Mouse (Mus musculus): ENCODE measurements around the gene Twf2.
"Not testable (repeated sequence)": the region's sequence is repeated elsewhere in the genome, so short reads cannot be mapped to it uniquely, and the experiment has no call there.

Gene Twf2

DNA sequence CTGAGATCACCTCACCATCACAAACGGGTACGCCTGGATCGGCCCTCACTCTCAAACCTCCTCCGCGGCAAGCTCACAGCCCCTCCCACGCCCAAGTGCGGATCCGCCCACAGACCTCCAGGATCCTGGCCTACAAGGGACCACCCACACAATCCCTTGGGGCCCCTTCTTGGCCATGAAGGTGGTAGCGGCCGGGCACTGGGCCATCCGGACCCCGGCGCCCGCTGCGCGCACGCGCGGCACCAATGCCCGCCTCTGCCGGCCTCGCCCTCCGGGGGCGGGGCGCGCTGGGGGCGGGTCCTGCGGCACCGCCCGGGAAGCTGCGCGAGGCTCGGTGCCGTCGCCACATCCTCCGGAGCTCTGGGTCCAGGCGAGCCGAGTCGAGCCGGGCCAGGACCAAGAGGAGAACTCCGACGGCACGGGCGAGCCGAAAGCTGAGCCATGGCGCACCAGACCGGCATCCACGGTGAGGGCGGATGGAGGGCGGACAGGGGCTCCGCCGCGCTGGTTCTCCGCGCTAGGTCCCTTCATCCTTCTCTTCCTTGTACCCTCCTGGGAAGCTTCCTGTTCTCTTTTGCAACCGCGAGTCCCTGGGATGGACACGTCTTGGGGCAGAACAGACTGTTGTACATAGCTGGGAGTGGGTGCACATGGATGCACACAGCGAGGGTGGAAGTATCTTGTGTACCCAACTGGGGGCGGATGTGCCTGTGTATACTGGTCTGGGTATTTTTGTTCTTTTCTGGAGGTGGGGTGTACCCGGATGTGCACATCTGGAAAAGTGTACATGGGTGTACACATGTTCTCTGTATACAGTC lies at the start of gene Twf2:
Gene Twf2, plus strand, starts transcription at position 290 of the 818 bp plus-strand sequence.
- peak; percentile 92 for DNase-seq

DNA sequence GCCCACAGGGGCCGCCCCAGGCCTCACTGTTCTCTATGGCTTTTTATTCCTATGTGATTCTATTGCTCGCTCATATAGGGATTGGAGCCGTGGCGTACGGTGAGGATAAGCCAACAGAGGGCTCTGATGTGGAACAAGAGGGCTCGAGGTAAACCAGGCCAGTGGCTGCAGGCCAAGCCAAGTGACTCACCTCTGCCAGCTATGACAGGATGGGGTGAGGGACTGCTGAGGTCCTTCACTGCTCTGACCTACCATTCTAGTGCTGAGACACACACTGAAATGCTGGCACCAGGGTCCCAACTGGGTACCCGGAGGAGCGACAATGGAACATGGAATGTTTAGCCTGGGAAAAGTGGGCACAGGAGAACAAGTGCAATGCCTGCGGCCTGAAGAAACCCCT lies 48.8 kb upstream of the Twf2 start:
- no peak for DNase-seq

DNA sequence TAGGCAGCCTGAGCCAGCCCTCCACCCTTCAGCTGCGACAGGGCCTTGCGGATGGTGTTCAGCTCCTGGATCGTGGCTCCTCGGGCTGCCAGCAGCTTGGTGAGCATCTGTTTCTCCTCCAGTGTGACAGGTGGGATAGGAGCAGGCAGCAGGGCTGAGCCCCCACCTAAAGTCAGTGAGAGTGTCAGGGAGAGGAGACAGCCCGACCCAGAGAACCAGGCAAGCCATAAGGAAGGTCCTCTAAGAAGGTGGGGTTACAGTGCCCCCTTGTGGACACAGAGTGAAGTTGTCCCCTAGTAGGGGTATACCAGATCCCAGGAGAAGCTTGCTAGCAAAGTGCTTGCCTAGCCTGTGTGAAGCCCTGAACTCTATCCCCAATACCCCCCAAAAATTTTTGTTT lies 46.5 kb upstream of the Twf2 start:
- no peak for DNase-seq

DNA sequence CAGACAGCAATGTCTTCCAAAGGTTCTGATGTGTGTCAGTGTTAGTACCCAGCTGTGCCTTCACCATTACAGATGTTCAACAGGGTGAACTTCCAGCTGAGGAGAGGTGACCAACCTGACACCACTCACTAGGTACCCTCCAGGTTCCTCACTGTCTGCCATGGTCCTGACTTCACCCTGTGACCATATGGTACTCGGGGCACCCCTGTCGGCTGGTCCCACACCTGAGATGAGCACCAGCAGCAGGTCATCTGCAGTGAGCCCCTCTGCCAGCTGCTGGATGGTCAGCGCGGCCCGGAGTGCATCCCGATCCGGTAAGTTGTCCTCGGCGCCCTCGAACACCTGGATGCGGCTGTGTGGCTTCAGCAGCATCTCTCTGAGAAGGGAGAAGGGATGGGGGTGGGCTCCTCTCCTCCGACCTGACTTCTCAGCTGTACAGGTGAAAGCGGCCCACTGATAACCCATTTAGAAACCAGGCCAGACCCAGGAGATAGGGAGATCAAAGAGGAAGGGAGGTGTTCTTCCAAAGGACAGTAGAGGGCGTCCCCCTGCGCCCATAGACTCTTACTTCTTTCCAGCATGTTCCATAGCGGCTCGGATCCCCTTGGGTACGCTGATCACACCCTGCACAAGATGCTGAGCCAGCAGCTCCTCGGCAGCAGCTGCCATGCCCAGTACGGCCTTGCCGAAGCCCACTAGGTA lies 45.8 kb upstream of the Twf2 start:
- DNase-seq, result no peak

DNA sequence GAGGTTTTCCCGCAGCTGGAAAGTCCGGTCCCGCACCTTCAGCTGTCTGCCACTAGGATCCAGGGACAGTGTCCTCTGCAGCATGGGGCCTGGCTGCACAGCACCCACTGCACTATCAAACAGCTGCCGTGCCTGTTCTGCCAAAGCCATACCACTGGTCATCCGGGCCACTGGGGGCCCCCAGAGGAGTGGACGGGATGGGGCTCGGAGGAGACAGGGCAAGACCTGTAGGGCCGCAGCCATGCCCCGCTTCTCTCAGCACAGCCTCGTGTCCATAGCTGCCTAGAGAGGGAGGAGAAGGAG lies 45.3 kb upstream of the Twf2 start:
- DNase-seq, result no peak

DNA sequence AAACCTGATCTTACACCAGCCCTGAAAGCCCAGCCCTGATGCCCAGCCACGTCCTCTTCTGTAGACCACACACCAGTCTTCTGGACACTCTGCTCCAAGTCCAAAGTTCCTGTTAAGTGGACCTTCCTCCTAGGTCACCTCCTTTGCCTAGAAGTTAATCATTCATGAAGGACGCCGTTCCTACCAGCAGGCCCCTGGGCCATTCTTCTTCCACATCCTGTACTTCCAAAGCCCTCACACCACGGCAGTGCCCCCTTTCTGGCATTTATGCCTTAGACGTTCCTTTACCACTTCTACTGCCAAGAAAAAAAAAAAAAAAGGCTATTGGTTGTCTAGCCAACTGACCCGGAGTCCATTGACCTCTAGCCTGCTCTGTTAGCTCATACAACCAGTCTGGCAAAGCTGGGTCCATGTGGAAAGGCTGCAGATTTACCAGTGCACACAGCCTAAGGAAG lies 44.8 kb upstream of the Twf2 start, which contains the start of gene Glyctk:
Gene Glyctk, minus strand, starts transcription at position 102 of the 455 bp plus-strand sequence.
- no peak for DNase-seq

DNA sequence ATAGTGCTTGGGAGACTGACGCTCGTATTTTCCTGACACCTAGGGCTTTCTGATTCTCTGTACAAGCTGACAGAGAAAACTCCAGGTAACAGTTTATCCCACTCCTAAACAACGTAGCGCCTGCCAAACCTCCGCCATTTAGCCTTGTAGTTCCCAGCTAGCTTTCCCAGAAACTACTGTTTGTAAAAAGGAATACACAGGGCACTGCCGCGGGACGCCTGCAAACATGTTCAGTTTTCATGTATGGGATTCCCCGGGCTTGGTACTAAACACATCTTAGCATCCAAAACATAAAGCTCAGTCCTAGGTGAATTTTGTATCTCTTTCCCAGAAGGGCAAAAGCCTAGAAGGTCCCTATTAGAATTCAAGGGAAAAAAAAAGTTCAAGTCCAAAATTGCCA lies 43.7 kb upstream of the Twf2 start:
- no peak for DNase-seq

DNA sequence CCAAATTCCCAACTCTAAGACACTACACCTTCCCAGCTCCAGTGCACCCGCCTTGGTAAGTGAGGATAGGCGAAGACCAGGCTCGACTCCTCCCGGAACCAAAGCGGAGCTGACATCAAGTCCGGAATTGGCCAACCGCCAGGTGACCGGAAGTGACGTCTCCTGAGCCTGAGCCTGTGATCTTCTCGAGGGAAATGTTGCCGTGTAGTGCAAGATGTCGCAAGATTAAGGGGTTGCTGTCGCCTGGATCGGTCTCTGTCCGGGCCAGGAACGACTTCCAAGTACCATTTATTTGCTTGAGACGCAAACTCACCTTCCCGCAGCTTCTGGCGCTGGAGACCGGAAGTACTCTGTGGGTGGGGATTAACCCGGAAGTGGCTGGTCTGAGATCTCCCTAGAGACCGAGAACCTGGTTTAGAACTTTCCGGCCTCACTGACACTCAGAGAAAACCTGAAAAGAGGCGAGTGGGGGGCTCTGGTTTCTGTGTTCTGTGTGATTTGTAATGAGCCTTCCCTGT lies 43.1 kb upstream of the Twf2 start:
- peak; percentile 93 for DNase-seq

DNA sequence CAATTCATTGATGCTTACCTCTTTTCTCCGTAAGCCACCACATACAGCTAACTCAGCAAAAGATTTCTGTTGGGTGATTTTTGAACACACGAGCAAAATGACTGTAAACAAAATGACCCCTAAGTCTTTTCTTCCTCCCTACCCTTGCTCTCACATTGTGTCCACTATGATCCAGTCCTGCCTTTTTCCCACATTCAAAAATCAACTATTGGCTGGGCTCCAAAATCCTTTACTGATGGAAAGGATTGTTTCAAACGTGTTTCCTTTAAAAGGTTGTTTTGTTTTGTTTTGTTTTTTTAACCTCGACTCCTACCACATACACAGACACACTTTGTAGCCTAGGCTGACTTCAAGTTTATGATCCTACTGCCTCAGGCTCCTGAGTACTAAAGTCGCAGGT lies 42.5 kb upstream of the Twf2 start:
- DNase-seq, result no peak

DNA sequence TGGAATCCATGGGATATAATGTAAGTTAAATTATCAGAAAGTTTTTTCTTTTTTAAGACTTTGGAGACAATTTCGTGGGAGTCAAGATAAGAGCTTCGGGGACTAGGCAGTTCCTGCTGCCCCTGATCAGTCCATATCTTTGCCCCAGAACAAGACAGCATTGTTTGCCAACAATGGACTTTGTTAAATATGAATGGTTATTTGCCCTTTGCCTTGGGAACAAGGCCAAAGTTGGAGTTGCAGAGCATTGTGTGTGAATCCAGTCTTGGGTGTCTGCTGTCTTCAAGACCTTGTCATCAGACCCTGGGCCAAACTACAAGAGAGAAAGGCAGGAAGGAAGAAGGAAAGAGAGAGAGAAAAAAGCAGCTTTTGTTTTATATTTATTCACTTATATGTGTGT lies 36.2 kb upstream of the Twf2 start:
- DNase-seq, result no peak

DNA sequence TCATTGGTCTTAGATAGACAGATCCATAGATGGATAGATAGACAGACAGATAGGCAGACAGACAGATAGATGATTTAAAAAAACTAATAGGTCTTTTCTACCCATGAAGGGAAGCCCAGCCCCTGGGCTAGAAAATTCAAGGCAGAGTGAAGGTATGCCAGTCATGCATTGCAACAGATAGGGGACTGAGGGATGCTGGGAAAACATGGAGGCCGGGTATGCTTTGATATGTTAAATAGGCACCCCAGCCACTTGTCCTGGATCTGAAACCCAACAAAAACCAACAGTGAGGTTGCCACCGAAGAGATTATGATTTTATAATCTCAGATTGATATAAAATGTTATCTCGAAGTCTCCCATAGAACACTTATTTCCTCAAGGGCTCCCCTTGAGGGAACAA lies 35.7 kb upstream of the Twf2 start:
- DNase-seq, result no peak

DNA sequence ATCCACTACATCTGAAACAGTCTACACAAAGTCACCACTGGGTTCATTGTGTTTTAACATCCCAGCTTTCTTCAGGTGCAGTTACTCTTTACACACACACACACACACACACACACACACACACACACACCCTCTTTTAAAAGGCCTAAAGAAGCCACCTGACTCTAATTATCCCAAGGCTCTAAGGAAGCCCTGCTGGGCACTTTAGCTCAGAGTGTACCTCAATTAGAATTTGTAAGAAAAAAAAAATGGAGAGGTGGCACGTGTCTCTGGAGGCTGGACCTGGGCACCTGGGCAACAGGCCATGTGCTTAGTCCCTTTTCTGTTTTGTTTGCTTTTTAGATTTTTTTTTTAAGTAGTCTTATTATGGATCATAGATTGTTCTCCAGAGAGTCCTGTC lies 35.2 kb upstream of the Twf2 start:
- DNase-seq, result no peak

DNA sequence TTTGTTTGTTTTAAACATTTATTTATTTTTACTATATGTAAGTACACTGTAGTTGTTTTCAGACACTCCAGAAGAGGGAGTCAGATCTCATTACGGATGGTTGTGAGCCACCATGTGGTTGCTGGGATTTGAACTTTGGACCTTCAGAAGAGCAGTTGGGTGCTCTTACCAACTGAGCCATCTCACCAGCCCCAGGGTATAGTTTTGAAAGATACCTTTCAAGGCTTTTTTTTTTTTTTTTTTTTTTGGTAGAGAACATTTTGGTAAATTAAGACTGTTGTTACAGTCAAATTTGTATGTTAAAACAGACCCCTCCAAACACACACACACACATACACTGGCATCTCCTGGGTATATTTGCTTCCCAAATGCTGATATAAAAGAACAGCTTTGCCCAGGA lies 33.9 kb upstream of the Twf2 start:
- not testable (repeated sequence) for DNase-seq

DNA sequence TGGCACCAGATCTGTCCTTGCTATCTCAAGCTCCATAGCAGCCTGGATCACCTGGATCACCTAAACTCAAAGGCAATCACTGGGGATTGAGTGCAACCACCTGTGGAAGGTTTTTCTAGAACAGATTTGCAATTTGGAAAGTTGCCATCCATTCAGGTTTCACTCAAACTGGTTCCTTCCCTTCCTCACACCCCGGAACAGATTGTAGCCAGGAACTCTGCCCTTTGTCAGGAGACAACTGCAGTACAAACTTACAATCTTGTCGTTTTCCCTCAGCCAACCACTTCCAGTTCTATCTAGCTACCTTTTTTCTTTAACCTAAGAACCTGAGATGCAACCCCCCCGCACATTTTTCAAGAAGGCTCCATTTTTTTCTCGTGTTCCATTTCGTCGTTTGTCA lies 33.0 kb upstream of the Twf2 start:
- DNase-seq, result no peak

DNA sequence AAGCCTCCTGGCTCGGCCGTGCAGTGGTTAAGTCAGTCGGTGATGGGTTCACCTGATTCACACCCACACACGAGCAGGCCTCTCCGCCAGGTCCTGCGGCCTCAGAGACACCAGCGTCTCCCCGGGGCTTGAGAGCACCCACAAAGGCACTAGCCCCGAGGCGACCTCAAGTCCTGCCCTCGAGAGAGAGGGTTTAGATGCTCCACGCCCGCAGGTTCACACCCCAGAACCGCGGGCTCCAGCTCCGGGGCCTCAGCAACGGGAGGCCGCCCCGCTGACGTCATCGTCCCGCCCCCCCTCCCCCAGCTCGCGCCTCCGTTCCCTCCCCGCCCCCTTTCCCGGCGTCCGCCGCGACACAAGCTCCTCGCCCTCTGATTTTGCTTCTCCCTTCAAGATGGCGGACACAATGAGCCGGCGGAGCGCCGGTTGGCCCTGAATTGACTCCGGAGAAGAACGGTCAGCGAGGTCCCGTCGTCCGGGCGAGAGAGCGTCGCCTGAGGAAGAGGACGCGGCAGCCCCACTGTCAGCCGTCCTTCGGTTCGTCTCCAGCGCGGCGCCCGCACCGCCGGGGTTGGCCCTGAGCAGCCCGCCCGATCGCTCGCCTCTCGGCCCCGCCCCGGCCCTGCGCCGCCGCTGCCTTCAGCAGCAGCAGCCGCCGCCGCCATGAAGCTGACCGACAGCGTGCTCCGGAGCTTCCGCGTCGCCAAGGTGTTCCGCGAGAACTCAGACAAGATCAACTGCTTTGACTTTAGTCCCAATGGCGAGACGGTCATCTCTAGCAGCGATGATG lies 32.2 kb upstream of the Twf2 start, which contains the start of gene Wdr82:
Gene Wdr82, plus strand, starts transcription at position 373 of the 790 bp plus-strand sequence.
- peak; percentile 90 for DNase-seq

DNA sequence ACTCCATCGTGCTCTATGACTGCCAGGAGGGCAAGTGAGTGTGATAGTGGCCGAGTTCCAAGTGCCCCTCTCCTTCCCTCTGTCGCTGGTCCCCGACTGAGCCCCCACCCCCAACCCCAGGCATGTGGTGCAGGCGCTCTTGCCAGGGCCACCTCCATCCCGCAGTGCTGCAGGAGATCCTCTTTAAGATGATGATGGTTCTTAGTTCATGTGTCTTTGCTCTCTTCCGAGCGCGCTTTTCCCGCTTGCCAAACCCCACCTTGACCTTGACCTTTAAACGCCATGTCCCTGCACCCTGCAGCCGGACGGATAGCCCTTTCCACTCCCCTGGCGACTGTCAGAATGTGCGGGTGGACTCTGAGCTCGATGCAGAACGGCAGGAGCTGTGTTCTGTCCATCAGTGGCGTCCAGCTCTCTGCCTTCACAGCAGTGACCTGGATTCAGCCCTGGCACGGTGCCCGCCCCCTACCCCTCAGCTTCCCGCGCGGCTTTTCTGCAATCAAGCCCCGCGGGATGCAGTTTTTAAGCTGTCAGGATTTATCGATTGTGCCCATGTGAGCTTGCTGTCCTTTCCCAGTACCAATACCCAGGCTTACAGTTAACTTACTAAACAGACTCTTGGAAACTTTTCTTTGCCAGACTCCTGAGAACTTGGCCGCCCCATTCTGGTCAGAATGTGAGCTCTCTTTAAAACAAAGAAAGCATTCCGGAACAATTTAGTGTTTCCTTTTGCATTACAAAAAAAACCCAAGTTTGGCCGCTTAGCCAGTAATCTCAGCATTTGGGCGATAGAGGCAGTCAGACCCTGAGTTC lies 31.4 kb upstream of the Twf2 start:
- peak; percentile 38 for DNase-seq

DNA sequence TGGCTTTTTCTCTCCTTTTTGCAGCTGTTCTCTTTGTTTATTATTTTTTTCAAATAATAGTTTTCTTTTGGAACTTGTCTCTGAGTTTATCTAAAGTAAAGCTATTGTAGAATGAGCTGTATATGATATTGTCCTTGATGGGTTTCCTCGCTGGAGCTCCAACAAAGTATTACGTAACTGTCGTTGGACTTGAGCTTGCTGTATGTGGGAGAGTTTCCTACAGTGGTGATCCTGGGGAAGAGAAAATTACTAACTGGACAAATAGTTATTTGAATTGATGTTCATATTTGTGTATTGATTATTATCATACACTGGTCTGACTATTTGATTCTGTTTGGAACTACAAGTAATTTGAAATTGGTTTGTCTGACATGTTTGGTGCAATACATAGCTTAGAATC lies 30.4 kb upstream of the Twf2 start:
- DNase-seq, result no peak

DNA sequence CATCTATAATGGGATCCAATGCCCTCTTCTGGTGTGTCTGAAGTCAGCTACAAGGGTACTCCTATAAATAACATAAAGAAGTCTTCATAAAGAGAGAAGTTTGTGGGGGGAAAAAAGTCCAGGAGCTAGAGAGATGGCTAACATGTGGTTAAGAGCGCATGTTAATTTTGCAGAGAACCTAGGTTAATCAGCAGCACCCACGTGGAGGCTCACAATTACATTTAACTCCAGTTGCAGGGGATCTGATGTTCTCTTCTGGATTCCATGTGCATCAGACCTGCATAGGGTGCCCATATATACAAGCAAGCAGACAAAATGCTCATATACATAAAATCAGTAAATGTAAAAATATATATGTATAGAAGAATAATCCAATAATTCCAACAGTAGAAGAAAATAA lies 29.5 kb upstream of the Twf2 start:
- DNase-seq, result no peak

DNA sequence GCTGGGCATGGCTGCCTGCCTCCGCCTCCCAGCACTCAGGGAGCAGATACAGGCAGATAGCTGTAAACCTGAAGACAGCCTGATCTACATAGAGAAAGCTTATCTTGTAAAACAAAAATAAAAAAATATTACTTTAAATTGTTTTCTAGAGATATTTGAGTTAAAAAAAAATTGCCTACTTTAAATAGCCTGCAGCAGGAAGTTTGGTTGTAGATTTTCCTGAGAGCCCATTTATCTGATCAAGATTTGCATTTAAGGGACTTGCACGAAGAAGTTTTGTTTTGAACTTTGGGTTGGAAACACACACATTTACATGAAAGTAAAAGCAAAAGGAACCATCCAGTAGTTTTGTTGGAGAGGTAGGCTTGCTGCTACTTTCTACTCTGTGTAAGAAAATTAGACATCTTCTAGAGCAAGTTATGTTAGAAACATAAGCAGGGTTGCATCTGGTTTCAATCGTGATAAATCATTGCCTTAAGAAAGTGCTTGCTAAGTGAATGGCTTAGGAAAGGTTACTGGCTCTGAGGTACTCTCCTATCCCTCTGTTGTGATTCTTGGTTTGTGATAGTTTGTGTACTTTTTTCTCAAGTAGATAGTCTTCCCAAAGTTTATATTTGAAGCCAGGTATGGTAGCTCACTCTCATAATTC lies 27.2 kb upstream of the Twf2 start:
- DNase-seq, result no peak

DNA sequence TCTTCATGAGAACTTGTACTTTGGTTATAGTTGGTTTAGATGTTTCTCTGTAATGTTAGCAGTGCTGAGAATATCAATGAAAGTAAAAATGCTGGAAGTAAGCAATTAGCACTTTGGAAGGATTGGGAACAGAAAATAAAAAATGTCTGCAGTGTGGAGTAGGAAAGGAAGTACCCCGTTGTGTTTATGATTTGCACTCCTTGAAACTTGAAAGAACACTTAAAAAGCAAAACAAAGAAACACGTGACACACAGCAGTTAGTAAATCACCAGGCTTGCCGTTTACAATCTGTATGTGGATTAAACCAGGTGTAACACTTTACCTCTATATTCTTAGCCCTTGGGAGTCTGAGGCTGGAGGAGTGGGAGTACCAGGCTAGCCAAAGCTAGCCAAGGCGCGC lies 26.1 kb upstream of the Twf2 start:
- DNase-seq, result no peak

DNA sequence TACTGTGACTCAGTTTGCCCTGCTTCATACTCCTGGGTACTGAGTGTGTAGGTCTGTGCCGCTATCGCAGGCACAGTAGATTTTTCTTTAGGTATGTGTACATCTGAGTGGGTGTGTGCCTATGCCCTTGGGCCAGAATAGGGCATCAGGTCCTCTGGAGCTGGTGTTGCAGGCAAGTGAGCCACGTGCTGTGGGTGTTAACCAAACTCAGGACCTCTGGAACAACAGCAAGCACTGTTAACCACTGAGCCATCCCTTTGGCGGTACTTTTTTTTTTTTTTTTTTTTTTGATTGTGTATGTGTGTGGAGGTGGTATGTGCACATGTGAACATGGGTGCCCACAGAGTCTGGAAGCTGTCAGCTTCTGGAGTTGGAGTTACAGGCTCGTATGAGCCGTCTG lies 25.1 kb upstream of the Twf2 start:
- no peak for DNase-seq

DNA sequence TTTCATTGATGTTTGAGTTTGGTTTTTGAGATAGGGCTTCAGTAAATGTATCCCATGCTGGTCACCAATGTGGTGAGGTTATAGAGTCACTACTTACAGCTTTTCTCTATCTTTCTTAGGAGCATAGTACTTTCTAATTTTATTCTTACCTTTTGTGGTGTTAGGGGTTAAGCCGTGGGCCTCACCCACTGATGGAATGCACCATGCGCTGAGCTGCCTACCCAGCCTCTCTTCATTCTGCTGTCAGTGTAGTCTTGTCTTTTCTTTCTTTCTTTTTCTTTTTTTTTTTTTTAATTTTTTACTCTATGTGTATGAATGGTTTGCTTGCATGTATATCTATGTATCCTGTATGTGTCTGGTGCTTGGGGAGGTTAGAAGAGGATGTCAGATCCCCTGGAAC lies 23.5 kb upstream of the Twf2 start:
- no peak for DNase-seq
